Mouse (Mus musculus) liver, embryonic 15.5 days (tissue): ENCODE measurements around the gene Smim4. TPM values are rescaled to one million over a fixed set of nuclear protein-coding genes. Genes with fewer than 3 reads are reported as not detected.
A peak's percentile ranks its signal among the peaks of the same experiment; 100 is the strongest.

Source experiments
- ATAC-seq: fragments of 200-750 bp; cut with Nextera tagmentation; 2 replicates; pipeline ENCODE4 v1.8.0; 2017; ENCODE audit warnings: moderate number of reproducible peaks, mild to moderate bottlenecking, moderate library complexity; ENCODE audit not compliant: insufficient read depth
- H3K27ac ChIP-seq: fragments of 300-500 bp; sonication (generic); replicated peaks from 2 replicates; pipeline ENCODE4 v1.5.1; 2015; ENCODE audit warnings: mild to moderate bottlenecking, inconsistent platforms
- H3K27me3 ChIP-seq: fragments of 300-500 bp; sonication (generic); 2 replicates; pipeline ENCODE4 v1.6.1; 2015; ENCODE audit warnings: mild to moderate bottlenecking, inconsistent platforms
- H3K36me3 ChIP-seq: fragments of 300-500 bp; sonication (generic); replicated peaks from 2 replicates; pipeline ENCODE4 v1.6.1; 2015; ENCODE audit warnings: moderate library complexity, mild to moderate bottlenecking, inconsistent platforms
- H3K4me1 ChIP-seq: fragments of 300-500 bp; sonication (generic); replicated peaks from 2 replicates; pipeline ENCODE4 v1.6.1; 2015; ENCODE audit warnings: inconsistent platforms
- H3K4me2 ChIP-seq: fragments of 300-500 bp; sonication (generic); 2 replicates; pipeline ENCODE4 v1.6.1; 2015; ENCODE audit warnings: moderate library complexity, mild to moderate bottlenecking, inconsistent platforms
- H3K4me3 ChIP-seq: fragments of 300-500 bp; sonication (generic); replicated peaks from 2 replicates; pipeline ENCODE4 v1.5.1; 2015; ENCODE audit warnings: mild to moderate bottlenecking, inconsistent platforms
- H3K9ac ChIP-seq: fragments of 300-500 bp; sonication (generic); 2 replicates; pipeline ENCODE4 v1.6.1; 2015; ENCODE audit warnings: moderate library complexity, mild to moderate bottlenecking, inconsistent platforms
- H3K9me3 ChIP-seq: fragments of 300-500 bp; sonication (generic); replicated peaks from 2 replicates; pipeline ENCODE4 v1.6.1; 2016; ENCODE audit warnings: inconsistent platforms
- WGBS: fragments of 180-500 bp; shearing (Covaris S2); methylation state at CpG from one replicate; pipeline ENCODE4 v1.1.7; 2015; ENCODE audit warnings: mixed read lengths; ENCODE audit not compliant: insufficient replicate concordance; 5-methylcytosine and 5-hydroxymethylcytosine counted together
- polyA plus RNA-seq: library from polyadenylated mRNA; unstranded; fragments of >200 nt; fragmentation: Nextera tagmentation; extraction: Ambion mirVana; gene quantifications from 2 replicates; pipeline ENCODE4 v1.2.1, GENCODE M21; 2015

Gene Smim4
- polyA plus RNA-seq, 1 experiment from 2014 or later: 60.7 TPM

DNA sequence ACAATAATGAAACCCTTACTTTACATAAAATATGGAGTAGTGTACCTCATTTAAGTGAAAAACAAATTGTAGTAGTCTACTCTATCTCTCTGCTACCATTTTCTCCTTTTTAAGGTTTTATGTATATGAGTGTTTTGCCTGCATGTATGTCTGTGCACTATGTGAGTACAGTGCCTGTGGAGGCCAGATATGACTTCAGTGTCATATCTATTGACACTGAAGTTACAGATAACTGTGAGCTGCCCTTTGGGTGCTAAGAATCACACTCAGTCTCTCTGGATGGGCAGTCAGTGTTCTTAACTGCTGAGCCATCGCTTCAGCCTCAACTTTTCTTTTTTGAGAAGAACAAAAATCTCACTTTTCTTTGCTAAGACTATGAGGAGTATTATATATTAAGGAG, 82.9 kb downstream of the Smim4 start:
- Histone ChIP-seq H3K36me3 (peaks cover 67% of the 10 kb centered on the region), H3K4me3 (no peak overlapping the region), H3K27me3 (no peaks in the 10 kb centered on the region), H3K9ac (no peak overlapping the region), H3K4me2 (peak overlapping the region; percentile 52), H3K9me3 (no peaks in the 10 kb centered on the region), H3K4me1 (peaks cover 24% of the 10 kb centered on the region), H3K27ac (peak overlapping the region; percentile 91)
- WGBS: 26% methylated on average over 1 of the region's 1 CpGs
- ATAC-seq: peak; percentile 100

DNA sequence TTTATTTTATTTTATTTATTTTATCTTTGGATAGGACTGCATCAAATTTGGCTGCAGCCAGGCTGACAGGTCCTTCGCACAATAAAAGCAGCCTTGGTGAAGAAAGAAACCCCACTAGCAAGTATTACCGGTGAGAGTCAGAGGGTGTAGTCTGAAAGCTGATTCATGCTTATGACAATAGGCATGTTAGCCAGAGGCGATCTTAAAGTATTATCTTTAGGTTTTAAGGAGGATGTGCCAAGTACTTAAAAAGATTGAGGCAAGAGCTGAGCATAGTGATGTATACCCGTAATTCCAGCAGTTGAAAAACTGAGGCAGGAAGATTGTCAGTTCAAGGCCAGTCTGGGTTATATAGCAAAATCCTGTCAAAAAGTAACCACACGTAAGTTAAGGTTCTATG, 83.5 kb downstream of the Smim4 start:
- peak overlapping the region; percentile 3; the same call in 1 of the 2 replicates for H3K9ac ChIP-seq
- peak overlapping the region; percentile 91 for H3K27ac ChIP-seq
- 50% methylated on average over 5 of the region's 5 CpGs for WGBS
- no peaks in the 10 kb centered on the region for H3K27me3 ChIP-seq
- no peak overlapping the region for H3K4me3 ChIP-seq
- H3K4me2 ChIP-seq: peak overlapping the region; percentile 47
- H3K36me3 ChIP-seq: peaks cover 65% of the 10 kb centered on the region
- no peaks in the 10 kb centered on the region for H3K9me3 ChIP-seq
- ATAC-seq: peak; percentile 76
- peaks cover 24% of the 10 kb centered on the region for H3K4me1 ChIP-seq

Other genes starting within 250 kb of the Smim4 start
- 1.1 and 1.6 TPM in 2 replicates for gene Mustn1, start 249.8 kb downstream of the Smim4 start, polyA plus RNA-seq
- gene Itih4, start 242.5 kb downstream of the Smim4 start, polyA plus RNA-seq: 205 and 267 TPM in 2 replicates
- 434 and 589 TPM in 2 replicates for gene Itih3, start 205.2 kb downstream of the Smim4 start, polyA plus RNA-seq
- 53.8 and 71.1 TPM in 2 replicates for gene Itih1, start 185.7 kb downstream of the Smim4 start, polyA plus RNA-seq
- 3.5 and 4.1 TPM in 2 replicates for gene Nek4, start 177.6 kb downstream of the Smim4 start, polyA plus RNA-seq
- gene Glt8d1, start 127.6 kb downstream of the Smim4 start, polyA plus RNA-seq: 15.1 and 17.1 TPM in 2 replicates
- 230 and 264 TPM in 2 replicates for gene Spcs1, start 127.3 kb downstream of the Smim4 start, polyA plus RNA-seq
- gene Pbrm1, start 109.8 kb downstream of the Smim4 start, polyA plus RNA-seq: 53.3 and 55.6 TPM in 2 replicates
- gene Gnl3, start 109.8 kb downstream of the Smim4 start, polyA plus RNA-seq: 63.6 and 63.9 TPM in 2 replicates
- gene Nt5dc2, start 2.1 kb upstream of the Smim4 start, polyA plus RNA-seq: 167 and 213 TPM in 2 replicates
- 22.0 and 27.4 TPM in 2 replicates for gene Stab1, start 39.7 kb upstream of the Smim4 start, polyA plus RNA-seq
- gene Tnnc1, start 79.4 kb upstream of the Smim4 start, polyA plus RNA-seq: 66.4 and 66.7 TPM in 2 replicates
- 92.3 and 115 TPM in 2 replicates for gene Nisch, start 88.0 kb upstream of the Smim4 start, polyA plus RNA-seq
- 0.03 and 0.08 TPM in 2 replicates for gene Sema3g, start 88.9 kb upstream of the Smim4 start, polyA plus RNA-seq
- gene Phf7, start 122.4 kb upstream of the Smim4 start, polyA plus RNA-seq: 5.6 and 6.3 TPM in 2 replicates
- gene Bap1, start 122.5 kb upstream of the Smim4 start, polyA plus RNA-seq: 35.8 and 37.6 TPM in 2 replicates
- 0.09 and 0.14 TPM in 2 replicates for gene Dnah1, start 194.9 kb upstream of the Smim4 start, polyA plus RNA-seq
- 16.4 and 16.8 TPM in 2 replicates for gene Capn7, start 207.7 kb upstream of the Smim4 start, polyA plus RNA-seq